Mouse (Mus musculus) kidney, postnatal 25 days (tissue): ENCODE measurements at regions not wholly inside any gene's neighbourhood (a gene's known extent, or its start where the extent isn't known, plus 50 kb on each side); places are given as distances from the start of the nearest gene placed in this dataset.
"Not testable (repeated sequence)": the region's sequence is repeated elsewhere in the genome, so short reads cannot be mapped to it uniquely, and the experiment has no call there.

Experiments used
- DNase-seq, 2 experiments: peaks; one replicate each; pipeline ENCODE4 v3.0.0; 2021; ENCODE audit warnings: mixed read lengths in 2 of 2

DNA sequence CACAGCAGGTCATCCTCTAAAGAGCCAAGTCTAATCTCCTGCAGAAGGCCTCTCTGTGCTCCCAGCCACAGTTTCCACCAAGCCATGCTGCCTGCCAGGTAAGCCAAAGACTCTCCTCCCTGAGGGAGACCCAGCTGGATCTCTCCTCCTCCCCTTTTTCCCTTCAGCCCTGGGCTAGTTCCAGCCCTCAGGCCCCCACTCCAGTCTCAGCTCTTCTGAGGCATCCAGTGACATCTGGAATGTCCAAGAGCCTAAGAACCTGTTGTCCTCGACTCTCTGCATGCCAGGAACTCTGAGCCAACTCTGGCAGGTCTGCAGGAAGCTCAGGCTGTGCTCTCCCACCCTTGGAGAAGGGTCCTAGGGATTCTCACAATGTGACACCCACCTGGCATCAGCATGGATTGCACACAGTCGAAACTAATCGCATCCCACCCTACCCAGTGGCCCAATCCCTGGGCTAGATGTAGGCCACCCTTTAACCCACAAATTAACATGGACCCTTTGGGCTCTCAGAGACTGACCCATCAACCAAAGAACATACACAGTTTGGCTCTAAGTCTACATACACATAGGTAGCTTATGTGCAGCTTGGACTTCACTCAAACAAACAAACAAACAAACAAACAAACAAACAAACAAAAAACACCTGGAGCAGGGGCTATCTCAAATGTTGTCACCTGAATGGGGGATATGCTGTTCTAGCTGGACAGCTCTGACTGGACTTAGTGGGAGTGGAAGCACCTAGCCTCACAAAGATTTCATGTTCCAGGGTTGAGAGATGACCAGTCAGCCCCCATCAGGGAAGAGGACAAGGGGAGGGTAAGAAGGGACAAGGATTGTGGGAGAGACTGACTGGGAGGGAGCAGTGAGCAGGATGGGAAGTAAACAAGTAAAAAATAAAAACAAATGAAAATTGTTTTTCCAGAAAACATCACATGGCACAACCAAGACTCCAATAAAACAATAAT is 57.9 kb upstream of the Zfp709 start:
- DNase-seq, result peak in 1 of 2 experiments; percentile 30

DNA sequence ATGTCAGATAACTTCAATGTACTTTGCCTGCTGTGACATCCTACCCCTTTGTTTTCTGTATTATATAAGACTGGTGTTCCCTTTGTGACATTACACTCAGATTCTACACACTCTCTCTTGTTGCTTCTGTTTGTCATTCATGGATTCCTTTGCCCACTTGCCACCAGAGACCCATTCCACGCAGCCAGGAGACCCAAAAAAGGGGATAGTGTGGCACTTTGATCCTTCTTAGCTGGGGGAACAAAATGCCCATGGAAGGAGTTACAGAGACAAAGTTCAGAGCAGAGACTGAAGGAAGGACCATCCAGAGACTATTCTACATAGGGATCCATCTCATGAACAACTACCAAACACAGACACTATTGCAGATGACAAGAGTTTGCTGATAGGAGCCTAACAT is 59.1 kb upstream of the Zfp709 start:
- not testable (repeated sequence) for DNase-seq

DNA sequence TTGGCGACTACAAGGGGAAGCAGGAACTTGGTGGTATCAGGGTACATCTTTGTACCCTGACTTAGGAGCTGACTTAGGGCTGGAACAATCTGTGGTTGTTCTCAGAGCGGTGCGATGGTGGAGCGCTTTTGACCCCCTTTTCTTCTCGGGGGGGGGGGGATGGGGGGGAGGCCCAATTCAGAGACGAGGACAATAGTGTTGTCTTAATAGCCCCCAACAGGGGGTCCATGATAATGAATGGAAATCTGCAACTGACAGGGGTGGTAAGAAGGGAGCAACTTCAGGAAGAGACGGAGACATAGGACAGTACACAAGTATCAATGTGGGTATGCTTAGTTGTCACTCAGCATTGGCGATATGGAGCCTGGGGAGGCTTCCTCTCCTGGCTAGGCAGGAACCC is 61.9 kb upstream of the Zfp709 start:
- DNase-seq, result not testable (repeated sequence)

DNA sequence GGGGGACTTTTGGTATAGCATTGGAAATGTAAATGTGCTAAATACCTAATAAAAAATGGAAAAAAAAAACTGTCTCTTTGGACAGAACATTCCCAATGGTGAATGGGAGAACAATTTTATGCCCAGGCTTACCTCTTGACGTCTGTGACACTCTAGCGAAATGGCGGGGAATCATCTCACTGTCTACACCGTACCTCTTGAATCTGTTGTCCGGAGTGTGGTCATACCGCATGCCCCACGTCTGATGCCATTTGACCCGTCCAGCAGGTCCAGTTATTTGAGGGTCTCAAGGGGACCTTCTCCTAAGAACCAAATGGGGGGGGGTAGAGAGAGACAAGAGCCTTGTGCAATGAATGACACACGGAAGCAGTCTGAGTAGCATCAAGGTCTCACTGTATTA is 62.4 kb upstream of the Zfp709 start:
- DNase-seq, result not testable (repeated sequence)

DNA sequence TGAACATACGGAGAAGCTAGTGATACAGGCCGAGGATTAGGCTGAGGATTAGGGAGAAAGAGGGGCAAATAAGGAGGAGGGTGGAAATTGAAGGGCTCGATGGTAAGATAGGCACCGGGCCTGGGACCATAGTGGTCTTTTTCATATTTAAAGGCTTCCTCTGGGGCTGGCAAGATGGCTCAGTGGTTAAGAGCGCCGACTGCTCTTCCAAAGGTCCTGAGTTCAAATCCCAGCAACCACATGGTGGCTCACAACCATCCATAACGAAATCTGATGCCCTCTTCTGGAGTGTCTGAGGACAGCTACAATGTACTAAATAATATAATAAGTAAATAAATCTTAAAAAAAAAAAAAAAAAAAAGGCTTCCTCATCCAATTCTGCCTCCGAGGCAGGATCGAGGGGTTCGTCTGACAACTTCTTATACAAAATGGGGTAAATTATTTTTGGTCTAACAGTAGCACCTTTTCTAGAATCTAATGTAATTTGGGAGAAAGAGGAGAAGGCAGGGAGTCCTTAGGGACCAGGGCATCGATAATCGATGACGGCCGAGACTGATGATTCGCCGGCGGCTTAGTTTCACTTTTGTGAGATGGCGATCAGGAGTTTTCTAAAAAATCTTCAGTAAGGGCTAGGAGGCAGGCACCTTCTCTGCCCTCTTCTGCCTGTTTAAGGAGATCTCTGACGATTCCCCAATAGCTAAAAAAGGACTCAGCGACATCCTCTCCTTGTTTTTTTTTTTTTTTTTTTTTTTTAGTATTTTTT is 65.4 kb upstream of the Zfp709 start:
- DNase-seq, result not testable (repeated sequence)

DNA sequence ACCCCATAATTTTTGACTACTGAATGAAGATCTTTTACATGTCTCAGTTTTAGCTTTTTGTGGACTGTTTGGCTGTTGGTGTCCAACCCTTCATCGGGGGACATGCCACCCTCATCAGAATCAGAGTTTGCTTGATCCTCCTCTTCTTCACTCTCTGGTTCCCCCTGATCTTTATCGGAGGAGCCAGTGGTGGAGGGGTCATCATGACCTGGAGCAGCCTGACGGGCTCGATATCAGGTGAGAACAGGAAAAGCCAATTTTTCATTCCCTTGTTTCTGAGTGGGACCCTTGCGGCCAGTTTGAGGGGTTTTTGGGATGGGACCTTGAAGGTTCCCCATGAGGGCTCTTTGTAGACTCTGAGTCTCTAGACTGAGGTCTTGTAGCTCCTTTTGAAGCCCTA is 66.0 kb upstream of the Zfp709 start:
- not testable (repeated sequence) for DNase-seq

DNA sequence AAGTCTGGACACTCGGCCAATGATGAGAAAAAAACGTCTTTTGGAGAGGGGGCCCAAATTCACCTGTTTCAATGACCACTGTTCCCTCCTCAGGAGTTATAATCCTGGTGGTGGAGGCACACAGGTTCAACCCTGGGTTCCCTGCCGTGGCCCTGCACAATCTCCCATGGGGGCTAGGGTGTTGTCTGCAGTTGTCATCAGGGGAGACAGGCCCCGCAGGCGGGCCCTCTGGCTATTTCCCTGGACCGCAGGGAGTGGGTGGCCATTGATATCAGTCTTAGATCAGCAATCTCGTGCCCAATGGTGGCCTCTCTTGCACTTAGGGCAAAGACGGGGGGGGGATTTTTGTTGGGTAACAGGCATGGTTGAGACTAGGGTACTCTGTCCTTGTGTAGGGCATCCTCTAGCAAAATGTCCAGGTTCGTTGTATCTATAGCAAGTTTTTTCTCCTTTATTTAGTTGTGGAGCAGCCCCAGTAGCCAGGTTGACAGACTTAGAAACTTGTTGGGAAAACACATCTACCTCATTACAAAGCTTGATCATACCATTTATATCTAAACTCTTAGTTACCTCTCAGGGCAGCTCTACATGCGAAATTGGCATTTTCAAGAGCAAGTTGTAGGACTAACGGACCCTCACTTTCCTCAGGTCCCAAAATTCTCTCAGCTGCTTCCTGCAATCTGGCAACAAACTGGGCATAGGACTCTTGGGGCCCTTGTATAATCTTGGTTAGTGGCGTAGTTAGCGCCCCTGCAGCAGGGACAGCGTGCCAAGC is 66.9 kb upstream of the Zfp709 start:
- DNase-seq, result not testable (repeated sequence)

DNA sequence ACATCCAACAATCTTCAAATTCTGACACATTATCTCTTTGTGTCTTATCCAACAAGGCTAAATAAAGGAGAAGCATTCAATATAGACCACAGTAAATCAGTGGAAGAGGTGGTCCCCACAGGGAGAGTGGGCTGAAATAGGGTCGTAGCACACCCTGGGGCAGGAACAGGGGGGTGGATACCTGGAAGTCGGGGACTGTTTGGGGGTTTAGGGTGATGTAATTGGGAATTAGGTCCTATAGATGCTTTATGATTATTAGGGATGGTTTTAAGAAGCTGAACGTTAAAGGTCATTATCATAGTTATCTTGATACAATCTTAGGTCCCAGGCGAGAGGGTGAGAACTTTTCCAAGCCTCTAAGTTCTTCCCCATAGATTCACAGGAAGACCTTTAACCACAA is 67.9 kb upstream of the Zfp709 start:
- DNase-seq, result not testable (repeated sequence)

DNA sequence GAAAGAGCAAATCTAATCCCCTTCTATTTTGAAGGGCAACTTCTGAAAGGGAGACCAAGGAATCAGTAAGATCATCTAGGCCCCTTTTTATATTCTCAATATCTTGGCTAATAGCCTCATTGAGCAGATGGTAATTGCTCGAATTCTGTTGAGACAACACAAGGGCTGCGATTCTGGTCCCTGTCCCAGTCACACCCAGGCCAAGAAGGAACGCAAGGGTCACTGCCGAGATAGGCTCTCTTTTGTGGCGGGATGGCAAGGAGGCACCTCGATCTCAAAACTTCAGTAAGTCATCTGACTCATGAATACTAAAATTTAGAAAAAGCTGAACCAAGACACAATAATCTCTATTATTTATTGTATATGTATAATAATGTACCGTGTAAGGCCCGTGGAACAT is 68.6 kb upstream of the Zfp709 start:
- not testable (repeated sequence) for DNase-seq

DNA sequence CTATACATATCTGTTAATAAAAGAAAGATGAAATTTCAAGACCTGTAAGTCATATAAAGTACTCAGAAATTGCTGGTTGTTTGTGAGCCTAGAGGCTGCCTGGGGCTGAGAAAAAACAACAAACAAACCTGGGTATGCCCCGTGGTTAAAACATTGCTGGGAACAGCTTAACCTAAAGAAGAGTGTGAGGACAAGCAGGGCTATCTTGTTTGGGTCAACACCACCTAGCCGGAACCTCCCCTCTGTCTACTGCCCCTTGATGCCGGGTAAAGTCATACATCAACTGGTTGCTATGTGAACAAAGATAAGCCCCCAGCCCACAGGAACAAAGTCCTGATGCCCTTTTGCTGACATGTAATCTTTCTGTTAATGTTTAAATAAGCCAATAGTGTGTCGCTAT is 74.0 kb upstream of the Zfp709 start:
- DNase-seq, result not testable (repeated sequence)

DNA sequence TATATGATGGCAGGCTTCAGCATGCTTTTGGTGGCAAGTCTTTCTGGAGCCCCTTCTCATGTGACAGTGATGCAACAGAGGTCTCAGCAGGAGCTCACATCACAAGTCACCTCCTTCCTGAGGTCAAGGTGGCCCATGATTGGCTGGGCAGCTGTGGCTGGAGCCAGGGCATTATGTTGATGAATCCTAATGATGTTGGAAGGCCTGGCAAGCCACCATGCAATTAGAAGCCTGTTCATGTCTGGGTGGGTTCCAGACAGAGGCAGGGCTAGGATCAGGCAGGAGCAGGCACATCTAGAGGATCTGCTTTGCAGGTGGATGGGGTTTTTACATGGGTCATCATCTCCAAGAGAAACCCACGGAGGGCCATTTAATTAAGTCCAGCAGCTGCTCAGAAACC is 77.2 kb upstream of the Zfp709 start:
- peak in 1 of 2 experiments; percentile 40 for DNase-seq

DNA sequence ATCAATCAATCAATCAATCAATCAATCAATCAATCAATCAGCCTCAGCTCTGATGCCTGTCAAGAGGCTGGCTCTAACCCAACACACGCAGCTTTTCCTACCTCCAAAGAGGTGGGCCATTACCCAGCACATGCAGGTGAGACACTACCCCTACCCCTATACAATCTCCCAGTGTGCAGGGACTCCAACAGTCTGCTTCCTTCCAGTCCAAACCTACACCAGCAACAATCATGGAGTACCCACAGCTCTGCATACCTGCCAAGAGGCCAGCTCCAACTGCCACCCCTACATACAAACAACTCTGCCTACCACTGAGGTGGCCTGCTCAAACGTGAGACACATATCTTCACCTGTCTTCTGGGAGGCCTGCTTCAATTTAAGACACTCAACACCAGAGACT is 76.7 kb upstream of the Fcho1 start:
- not testable (repeated sequence) for DNase-seq

DNA sequence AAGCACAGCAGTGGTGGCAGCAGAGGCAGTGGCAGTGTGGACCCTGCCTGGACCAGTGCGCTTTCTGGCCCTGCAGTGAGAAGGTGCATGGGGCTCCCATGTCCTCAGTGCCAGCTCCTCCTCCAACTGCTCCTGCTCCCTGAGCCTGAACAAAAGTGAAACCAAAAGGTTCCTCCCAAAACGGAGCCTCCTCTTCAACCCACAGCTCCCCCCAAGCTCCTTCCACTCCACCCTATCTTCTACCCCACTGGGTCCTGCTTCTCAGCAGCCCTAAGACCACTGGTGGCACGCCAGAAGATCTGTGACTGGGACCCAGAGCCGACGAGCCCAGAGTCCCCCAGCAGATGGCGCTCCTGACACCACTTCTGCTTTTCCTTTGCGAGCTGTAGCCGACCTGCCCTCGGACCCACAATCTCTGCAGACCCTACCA is 63.5 kb upstream of the Fcho1 start:
- not testable (repeated sequence) for DNase-seq

DNA sequence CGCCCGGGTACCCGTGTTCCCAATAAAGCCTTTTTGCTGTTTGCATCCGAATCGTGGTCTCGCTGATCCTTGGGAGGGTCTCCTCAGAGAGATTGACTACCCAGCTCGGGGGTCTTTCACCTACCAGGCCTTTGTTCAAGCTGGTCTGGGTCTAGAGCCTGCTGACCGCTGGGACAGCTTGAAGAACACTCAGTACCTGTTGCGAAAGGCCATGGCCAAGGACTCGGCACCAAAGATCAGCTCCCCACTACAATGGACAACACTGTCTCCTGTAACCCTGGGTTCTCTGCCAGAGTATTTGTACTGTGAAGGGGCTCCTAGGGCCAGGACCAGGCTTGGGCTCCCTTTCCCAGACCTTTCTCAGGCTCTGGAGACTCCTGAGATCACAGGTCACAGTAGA is 55.1 kb upstream of the Fcho1 start:
- not testable (repeated sequence) for DNase-seq

DNA sequence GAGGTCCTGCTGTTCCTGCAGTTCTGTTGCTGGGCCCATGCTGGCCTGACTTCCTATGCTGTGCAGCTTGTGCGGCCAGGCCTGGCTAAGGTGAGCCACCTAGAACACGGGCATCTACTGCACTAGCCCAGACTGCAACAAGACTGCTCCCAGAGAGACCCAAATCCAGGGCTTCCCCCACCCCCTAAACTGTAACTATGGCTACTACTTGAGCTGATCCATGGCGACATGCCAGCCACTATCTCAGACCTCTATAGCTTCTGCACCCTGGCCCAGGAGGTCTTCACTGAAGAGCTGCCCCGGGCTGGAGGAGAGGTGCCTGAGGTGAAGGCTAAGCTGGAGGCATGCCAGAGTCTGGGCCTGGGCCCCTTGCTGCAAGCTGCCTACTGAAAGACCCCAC is 54.3 kb upstream of the Fcho1 start:
- not testable (repeated sequence) for DNase-seq

DNA sequence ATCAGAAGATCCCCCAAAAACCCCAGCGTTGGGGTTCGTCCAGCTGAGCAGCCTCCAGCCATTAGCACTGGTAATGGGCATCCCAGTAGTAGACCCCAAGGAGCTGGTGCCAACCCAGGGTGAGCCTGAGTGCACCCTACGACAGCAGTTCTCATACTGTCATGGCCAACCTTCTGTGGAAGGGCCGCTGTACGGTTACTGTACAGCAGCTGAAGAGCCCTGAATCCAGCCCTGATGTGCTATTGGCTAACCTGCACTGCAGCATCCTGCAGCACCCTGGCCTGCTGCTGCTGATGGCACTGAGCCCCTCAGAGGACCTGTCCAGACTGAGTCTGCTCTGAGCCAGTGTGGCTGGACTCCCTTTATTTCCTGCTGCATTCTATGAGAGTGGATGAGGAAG is 53.9 kb upstream of the Fcho1 start:
- DNase-seq, result not testable (repeated sequence)

DNA sequence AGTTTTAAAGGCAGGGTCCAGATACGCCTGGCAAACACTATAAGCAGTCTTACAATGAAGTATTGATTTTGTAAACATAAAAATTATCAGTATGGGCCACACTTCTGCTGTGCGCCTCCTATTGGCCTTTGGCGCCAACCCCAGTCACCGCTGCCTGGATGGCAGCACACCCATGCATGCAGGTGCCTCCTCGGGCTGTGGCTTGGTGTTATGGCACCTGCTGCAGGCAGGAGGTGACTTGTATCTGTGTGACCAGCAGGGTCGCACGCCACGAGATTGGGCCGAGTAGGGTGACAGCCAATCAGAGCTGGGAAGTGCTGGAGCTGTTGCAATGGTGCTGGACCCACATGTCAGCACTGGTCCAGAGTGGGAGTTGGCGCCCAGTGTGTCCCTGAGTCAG is 53.4 kb upstream of the Fcho1 start:
- no peak for DNase-seq
